Mouse (Mus musculus) ES-Bruce4 (cell line): Measurements from ENCODE around the gene Serpinb11.

ENCODE experiments used
- CTCF ChIP-seq: IDR thresholded peaks from one replicate; pipeline ENCODE4 v1.8.1; 2011; ENCODE audit warnings: low read depth, low read length
- EP300 ChIP-seq: IDR thresholded peaks from 2 replicates; pipeline ENCODE4 v1.6.1; 2011; ENCODE audit warnings: low read depth, low read length; ENCODE audit not compliant: insufficient read depth
- POLR2A ChIP-seq: IDR thresholded peaks from one replicate; pipeline ENCODE4 v1.8.1; 2011; ENCODE audit warnings: low read length; ENCODE audit not compliant: insufficient read depth

DNA sequence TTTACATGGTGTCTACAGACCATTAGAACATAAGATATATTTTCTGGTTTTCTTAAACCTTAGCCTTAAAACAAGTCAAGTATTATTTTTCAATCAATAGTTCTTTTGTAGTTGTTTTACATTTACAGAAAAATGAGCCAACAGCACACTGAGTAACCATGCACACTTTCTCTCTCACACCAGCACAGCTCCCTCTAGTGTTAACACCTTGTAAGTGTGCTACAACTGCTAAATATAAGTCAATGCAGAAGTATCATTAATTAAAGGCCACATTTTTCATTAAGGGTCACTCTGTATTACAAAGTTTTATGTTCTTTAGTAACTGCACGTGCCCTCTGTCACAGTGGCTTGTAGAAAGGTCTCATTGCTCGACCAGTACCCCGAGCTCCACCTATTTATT, 8.0 kb upstream of the Serpinb11 start:
- no peak for TF ChIP-seq EP300
- TF ChIP-seq CTCF = no peak
- no peak for TF ChIP-seq POLR2A
